Mouse (Mus musculus) gastrocnemius, adult 2 months (tissue): ENCODE measurements around the gene Optn. TPM values are rescaled to one million over a fixed set of nuclear protein-coding genes. Genes with fewer than 3 reads are reported as not detected.

Source experiments
- DNase-seq: peaks from one replicate; pipeline ENCODE4 v3.0.0; 2022
- H3K27ac ChIP-seq: fragments of 200-600 bp; 2 replicates; pipeline ENCODE4 v1.8.1; 2022; ENCODE audit warnings: mild to moderate bottlenecking
- H3K4me3 ChIP-seq: fragments of 200-600 bp; 2 replicates; pipeline ENCODE4 v1.8.1; 2022; ENCODE audit warnings: mild to moderate bottlenecking, moderate library complexity
- CTCF ChIP-seq: fragments of 200-600 bp; IDR thresholded peaks from 2 replicates; pipeline ENCODE4 v1.8.1; 2022; ENCODE audit warnings: antibody characterized with exemption, mild to moderate bottlenecking, moderate library complexity
- intact Hi-C: fragments of 180-260 bp; cut with DNase I; formaldehyde crosslinking; loops from one replicate; pipeline ENCODE4 v1.15.1; 2025
- total RNA-seq, 2 experiments: library from RNA; stranded (reverse); gene quantifications; 2 replicates each; pipeline ENCODE4 v1.2.3; 2021

Gene Optn
- total RNA-seq, 2 experiments from 2014 or later: 80.2 to 99.2 TPM

DNA sequence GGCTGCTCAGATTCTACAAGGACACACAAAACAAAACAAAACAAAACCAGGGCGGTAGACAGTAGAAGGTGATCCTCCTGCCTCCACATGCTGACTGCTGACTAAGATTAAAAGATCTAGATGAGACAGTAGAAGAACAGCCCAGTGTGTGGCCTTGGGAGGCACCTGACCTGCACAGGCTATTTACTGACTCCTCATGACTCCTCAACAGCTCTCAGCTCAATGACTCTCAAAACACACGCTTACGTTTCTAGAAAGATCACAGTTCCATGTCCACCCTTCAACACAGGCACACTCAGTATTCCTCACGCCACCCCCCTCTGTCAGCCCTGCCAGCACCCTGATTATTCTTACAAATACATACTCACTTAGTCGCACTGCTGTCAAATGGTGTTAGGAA lies 5.4 kb downstream of the Optn start:
- TF ChIP-seq CTCF: no peak
- DNase-seq: no peak
- H3K27ac ChIP-seq: peak overlapping the region; percentile 3; the same call in 1 of the 2 replicates
- H3K4me3 ChIP-seq: no peak overlapping the region
- intact Hi-C loops: loop anchor here (2.0 kb wide), 1 partner anchor 14 kb away; no protein-coding TSS in a partner anchor

DNA sequence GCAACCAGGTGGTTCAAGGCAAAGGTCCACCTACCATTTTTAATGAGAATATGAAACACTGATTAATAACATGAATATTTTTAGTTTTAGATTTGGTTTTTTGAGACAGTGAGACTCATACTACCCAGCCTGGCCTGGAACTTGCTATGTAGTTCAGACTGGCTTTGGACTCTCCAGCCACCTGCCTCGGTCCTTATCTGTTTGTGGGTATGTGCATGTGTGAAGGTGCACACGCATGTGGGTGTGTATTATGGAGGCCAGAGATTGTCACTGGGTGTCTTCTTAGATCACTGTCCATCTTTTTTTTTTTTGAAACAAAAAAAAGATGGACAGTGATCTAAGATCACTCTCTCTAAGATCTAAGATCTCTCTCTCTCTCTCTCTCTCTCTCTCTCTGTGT lies 13.3 kb downstream of the Optn start:
- TF ChIP-seq CTCF: no peak
- H3K27ac ChIP-seq: no peak overlapping the region
- DNase-seq: no peak
- intact Hi-C loops: no loop called here
- no peak overlapping the region for H3K4me3 ChIP-seq

DNA sequence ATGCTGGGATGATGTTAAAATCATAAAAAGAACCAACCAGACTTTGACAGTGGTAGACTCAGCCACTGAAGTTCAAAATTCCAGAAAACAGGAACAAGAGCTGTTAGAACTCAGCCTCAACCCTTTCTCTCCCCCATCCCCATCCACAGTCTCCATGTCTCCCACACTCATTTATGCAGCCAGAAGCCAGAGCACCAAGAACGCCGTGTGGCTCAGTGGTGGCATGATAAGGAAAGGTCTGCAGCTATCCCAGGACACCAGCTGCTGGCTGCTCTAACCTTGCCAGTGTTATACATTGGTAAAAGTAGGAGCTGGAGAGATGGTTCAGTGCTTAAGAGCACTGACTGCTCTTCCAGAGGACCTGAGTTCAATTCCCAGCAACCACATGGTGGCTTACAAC lies 16.8 kb downstream of the Optn start:
- no peak for TF ChIP-seq CTCF
- DNase-seq: no peak
- intact Hi-C loops: no loop called here
- no peak overlapping the region for H3K27ac ChIP-seq
- H3K4me3 ChIP-seq: no peak overlapping the region

DNA sequence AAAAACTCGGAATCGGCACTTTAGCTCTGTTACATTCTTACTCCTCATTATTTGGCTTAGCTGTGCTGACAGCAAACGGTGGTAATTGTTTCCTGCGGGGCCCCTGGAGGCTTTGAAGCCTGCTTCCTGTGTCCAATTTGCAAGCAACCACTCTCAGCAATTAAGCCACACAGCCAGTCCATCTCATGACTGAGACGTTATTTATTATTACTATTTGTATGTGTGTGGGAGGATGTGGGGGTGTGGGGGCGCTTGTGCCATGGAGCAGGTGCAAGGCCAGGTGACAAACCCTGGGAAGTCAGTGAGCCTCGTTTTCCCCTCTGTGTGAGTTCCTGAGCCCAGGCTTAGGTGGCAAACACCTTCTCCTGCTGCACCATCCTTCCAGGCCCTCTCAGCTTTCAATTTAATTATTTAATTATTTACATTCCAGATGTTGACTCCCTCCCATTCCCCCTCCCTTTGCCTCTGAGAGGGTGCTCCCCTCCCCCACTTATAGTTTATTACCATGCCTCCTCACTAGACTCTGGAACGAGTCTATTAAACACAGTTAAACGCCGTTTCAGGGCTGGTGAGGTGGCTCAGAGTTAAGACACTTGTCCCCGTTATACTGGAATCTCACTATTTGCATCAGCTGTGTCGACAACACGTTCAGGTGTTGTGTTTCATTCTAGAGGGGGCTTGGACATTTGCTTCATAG lies 18.4 kb downstream of the Optn start:
- intact Hi-C loops: loop anchor here (2.0 kb wide), 1 partner anchor 13 kb away; no protein-coding TSS in a partner anchor
- DNase-seq: no peak
- no peak for TF ChIP-seq CTCF
- peak overlapping the region; percentile 93 for H3K27ac ChIP-seq
- no peak overlapping the region for H3K4me3 ChIP-seq

DNA sequence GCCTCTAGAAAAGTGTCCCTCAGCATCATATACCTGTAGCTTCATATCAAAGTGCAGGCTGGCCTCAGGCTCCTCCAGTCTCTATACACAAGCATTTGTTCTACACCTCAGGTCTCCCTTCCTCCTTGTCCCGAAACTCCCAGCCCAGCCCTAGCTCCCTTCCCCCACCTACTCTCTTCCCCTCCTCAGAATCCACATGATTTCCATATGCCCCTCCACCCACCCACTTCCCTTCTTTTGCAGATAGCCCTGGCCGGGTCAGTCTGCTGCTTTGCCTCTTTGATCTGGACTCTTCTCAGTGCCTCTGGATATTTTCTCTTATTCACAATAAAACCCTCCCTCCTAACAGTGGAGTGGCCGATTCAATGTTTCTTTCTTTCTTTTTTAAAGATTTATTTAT lies 19.5 kb downstream of the Optn start:
- Histone ChIP-seq H3K27ac (peak overlapping the region; percentile 93), H3K4me3 (no peak overlapping the region)
- intact Hi-C loops: loop anchor here (2.0 kb wide), 1 partner anchor 14 kb away; no protein-coding TSS in a partner anchor
- DNase-seq: no peak
- TF ChIP-seq CTCF: no peak

DNA sequence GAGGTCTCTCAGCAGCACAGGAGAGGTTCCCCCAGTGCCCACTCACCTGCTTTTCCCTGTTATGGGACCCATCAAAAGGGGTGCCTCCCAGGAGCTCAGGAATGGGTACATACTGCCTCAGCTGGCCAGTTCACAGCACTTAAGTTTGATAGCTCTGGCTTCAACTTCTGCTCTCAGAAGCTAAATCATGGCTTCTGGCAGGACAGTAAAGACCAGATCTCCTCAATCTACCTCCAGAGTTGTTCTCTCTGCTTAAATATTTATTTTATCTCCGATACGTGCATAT lies 20.4 kb downstream of the Optn start:
- H3K27ac ChIP-seq: peak overlapping the region; percentile 93
- TF ChIP-seq CTCF: no peak
- intact Hi-C loops: no loop called here
- H3K4me3 ChIP-seq: no peak overlapping the region
- DNase-seq: no peak

DNA sequence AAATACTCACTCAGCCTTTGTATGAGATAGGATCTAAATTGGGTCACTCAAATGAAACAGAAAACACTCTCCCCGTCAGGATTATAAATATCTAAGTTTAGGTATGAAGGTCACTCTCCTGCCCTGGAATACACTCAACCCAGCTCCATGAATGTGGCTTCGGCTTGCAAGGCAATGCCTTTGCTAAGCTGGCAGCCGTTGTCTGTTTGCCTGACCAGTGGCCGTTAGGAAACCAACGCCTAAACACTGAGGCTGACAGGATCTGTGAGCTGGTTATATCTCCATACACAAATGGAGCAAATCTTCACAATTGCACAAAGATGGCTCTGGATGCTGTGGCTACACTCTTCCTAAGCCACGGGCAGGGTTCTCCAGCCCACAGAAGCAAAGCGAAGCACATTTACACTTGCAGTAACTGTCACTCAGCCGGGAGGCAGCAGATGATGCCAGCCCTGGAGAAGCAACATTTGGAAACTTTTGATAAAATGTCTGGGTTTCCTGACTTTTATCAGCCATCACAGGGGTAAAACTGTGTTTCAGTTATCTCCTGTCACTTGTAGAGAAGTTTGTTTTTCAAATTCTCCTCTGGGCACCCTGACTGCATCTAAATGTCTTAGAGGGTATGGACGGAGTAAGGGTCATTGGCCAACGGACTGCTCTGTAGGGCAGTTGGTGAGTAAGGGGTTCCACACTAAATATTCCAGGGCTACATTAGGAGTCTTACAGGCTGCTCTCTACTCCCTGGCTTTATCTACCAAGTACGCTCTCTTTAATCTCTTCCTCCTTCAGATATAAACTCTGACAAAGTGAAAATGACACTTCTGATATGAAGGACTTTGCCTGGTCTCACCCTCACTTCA lies 21.0 kb downstream of the Optn start:
- intact Hi-C loops: no loop called here
- DNase-seq: peak; percentile 75
- H3K27ac ChIP-seq: peak overlapping the region; percentile 93
- TF ChIP-seq CTCF: no peak
- H3K4me3 ChIP-seq: peak overlapping the region; percentile 46

DNA sequence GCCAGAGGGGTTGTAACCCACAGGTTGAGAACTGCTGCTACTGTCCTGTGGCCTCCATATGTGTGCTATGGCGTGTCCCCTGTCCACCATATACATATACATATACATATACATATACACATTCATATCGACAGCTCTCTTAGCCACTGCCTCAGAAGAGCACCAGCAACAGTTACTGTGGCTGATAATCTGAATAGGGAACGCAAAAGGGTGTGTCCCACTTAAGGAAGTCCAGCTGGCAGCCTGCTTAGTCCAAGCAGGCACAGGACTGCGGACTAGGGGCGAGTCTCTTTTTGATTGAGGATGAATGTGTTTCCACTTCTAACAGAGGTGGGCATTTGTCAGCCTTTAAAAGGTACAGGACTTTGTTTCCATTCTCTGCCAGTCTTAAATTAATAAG lies 22.0 kb downstream of the Optn start:
- intact Hi-C loops: no loop called here
- no peak for TF ChIP-seq CTCF
- DNase-seq: peak; percentile 49
- Histone ChIP-seq H3K27ac (peak overlapping the region; percentile 93), H3K4me3 (peak overlapping the region; percentile 4; the same call in 1 of the 2 replicates)

DNA sequence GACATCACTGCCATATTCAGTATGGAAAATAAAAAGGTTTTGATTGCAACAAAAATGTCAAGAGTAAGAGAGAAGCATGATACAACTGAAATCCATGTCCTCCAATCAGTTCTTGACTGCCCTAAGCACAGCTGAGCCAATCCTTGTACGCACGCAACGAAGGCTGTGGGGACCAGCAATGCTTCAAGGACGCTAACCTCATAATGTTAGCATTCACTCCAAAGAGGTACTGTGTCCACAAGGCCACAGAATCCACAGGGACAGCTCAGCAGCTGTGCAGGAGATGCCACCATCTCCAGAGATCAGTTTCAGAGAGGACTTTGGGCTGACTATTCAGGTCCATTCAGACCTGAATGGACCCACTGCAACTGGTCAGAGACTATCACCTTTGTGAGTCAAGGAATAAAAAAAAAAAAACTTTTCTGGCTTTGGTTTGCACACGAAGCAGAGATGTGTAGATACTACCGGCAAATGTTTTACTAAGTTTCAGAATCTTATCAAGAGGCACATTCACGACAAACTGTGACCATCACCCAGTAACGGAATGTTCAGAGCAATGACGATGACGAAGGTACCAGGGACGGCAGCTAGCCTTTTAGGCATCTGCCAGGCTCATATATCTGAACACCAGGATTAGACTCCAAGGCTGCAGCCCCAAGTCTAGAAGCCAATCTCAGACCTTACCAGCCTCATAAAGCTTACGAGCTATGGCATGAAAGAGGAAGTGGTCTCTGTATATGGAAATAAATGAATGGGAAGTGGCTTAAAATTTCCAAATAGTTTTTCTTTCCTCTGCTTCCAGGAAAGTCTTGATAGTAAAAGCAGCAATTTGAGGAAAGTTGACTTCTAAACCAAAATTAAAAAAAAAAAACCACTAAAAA lies 23.3 kb downstream of the Optn start:
- TF ChIP-seq CTCF: no peak
- H3K27ac ChIP-seq: peak overlapping the region; percentile 93
- intact Hi-C loops: no loop called here
- DNase-seq: peak; percentile 56
- 0 out of 2 replicates have a peak overlapping the region, but pooled peaks have one; percentile 2 for H3K4me3 ChIP-seq

DNA sequence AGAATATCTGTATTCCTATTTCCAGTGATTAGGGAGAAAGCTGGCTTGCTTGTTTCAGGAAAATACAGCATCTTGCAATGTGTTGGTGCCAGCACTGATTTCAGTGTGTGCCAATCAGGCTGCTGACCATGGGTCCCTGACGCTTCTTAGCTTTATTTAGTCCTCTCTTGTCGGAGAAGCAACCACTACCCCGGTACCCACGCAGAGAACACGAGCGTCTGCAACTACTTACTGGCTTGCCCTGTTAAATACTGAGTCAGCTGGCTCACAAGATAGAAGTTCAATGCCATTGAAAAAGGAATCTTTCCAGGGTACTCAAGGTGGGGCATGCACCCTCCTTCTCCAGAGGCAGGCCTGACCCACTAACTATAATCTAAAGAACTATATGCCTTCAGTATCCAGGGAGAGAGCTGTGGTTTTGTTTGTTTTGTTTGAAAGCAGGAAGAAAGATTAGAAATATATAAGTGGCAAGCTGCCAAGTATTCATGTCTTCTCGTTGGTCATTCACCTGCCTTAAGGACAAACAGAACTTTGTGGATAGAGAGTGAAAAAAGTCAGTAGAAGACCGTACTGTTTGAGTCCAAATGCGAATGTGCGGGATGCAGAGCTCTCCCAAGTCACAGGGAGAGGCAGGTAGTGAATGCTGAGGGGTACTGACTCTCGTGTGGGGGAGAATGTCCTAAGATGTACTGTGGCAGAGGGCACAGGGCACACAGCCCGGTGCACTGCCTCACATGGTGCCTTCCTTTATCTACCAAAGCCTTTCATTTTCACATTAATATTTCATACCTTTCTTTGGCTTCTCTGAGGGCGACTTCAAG lies 24.3 kb downstream of the Optn start:
- no peak for TF ChIP-seq CTCF
- Histone ChIP-seq H3K27ac (peak overlapping the region; percentile 93), H3K4me3 (peak overlapping the region; percentile 23; the same call in 1 of the 2 replicates)
- intact Hi-C loops: no loop called here
- peak; percentile 42 for DNase-seq

DNA sequence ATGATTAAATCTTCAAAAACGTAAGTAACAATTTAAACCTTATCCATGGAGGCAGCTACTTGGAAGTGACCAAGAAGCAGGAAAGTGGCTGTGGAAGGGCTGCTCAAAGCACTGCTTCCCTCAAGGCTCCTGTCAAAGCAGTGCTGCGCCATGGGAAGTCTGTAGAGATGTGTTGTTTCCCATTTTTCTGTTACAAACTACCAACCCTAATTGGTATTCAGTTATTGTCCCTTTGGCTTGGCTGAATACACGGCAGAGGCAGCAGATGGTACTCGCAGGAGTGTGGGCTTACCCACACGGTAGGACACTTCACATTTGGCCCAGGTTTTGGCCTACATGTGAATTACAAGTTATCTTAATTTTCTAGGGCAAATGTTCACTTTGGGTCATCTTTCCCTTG lies 25.5 kb downstream of the Optn start:
- no peak for TF ChIP-seq CTCF
- intact Hi-C loops: no loop called here
- Histone ChIP-seq H3K27ac (peak overlapping the region; percentile 93), H3K4me3 (no peak overlapping the region)
- DNase-seq: no peak

DNA sequence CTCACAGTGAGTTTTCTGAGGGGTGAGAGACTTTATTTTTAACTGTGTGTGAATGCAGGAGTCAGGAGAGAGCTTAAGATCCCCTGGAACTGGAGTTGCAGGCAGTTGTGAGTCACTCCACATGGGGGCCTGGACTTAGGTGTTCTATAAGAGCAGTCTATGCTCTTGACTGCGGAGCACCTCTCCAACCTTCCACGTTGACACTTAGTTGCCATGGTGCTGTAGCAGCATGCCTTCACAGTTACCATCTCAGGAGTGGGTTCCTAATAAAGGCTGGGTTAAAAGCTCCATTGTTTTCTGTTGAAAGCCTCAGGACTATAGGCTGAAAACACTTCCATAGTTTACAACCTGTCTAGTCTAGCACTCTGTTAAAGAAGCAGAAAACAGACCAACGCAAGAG lies 26.5 kb downstream of the Optn start:
- intact Hi-C loops: no loop called here
- Histone ChIP-seq H3K27ac (no peak overlapping the region), H3K4me3 (no peak overlapping the region)
- no peak for DNase-seq
- no peak for TF ChIP-seq CTCF
